Mouse (Mus musculus): ENCODE data around the gene Rab44.

DNA sequence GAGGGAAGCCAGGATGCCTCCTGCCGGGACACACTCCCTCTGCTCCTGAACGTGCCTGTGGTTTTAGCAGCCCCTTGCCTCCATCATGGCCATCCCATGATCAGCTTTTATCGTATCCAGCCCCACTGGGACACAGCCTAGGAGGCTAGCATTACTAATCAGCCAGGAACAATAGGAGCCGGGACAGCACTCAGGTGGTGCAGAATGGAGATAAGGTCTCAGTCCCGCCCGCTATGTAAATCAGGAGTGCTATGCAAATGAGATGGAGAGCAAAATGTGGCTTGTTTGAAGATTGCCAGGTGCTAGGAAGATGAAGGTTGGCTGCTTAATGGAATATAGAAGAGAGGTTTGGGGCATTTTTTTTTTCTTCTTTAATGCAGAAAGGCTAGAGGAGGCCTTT is 51.5 kb downstream of the Rab44 start:
- TF ChIP-seq CTCF (IDR thresholded peaks at IDR 0.05; ENCODE audit: low read depth) (0 out of 2 replicates have a peak, but pooled peaks have one; percentile 0), EP300 (optimal IDR thresholded peaks at IDR 0.05) (no peak)
